Mouse (Mus musculus): ENCODE measurements around the gene Zdhhc18. TPM values are rescaled to one million over a fixed set of nuclear protein-coding genes. Genes with fewer than 3 reads are reported as not detected.

Gene Zdhhc18
- total and polyA plus RNA-seq, 3 experiments: 6.7 to 15.6 TPM; not detected in 1

DNA sequence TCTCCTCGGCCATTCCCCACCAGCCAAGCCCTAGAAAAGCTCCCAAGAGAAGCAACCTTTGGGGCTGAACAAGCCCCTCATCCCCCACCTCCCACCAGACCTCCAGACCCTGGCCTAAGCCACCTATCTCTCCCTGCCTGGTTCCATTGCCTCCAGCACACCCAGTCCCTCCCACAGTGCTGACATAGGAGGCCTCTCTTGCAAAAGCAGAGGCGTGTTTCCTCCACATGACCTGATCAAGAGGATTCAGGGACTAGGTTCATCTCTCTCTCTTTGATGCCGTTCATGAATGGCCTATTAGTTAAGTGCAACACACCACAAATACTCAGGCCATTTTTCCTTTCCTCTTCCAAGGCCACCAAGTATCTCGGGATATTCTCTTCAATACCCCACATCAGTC, 90.1 kb downstream of the Zdhhc18 start:
- H3K27ac ChIP-seq (ENCODE audit: control insufficient read depth, low read depth, low read length): no peak overlapping the region
- no peak overlapping the region for H3K4me3 ChIP-seq (ENCODE audit: control insufficient read depth in 1 of 2, insufficient read depth in 1 of 2, low read depth in 2 of 2, low read length in 2 of 2)
- H3K9me3 ChIP-seq (replicated peaks; ENCODE audit: insufficient read depth, low read length): no peaks in the 10 kb centered on the region
- no peak for TF ChIP-seq ELF1 (IDR thresholded peaks at IDR 0.05; ENCODE audit: low read depth, low read length)
- no peak for TF ChIP-seq CHD2 (IDR thresholded peaks at IDR 0.05; ENCODE audit: low read length)
- TF ChIP-seq SIN3A (IDR thresholded peaks at IDR 0.05; ENCODE audit: low read length): no peak
- TF ChIP-seq GATA1 (IDR thresholded peaks at IDR 0.05; ENCODE audit: low read depth, low read length): no peak
- TF ChIP-seq NRF1 (IDR thresholded peaks at IDR 0.05; ENCODE audit: insufficient read depth, low read depth, low read length, poor library complexity, severe bottlenecking): no peak
- TF ChIP-seq GABPA (IDR thresholded peaks at IDR 0.05; ENCODE audit: low read depth, low read length): no peak
- no peak for TF ChIP-seq MYB (IDR thresholded peaks at IDR 0.05; ENCODE audit: low read depth, low read length)
- no peak for TF ChIP-seq SMC3 (IDR thresholded peaks at IDR 0.05; ENCODE audit: low read depth, low read length)
- no peak for TF ChIP-seq UBTF (IDR thresholded peaks at IDR 0.05; ENCODE audit: borderline replicate concordance, insufficient read depth, low read depth, low read length)
- TF ChIP-seq MYC (IDR thresholded peaks at IDR 0.05; ENCODE audit: low read depth, low read length): no peak
- TF ChIP-seq POLR2A (IDR thresholded peaks at IDR 0.05; ENCODE audit: control insufficient read depth in 1 of 2, insufficient read depth in 1 of 2, low read depth in 1 of 2, low read length in 2 of 2, poor library complexity in 1 of 2): no peak
- peaks cover 0 to 4% of the 10 kb centered on the region in 2 experiments; a peak in 3 of 4 replicates for H3K4me1 ChIP-seq (ENCODE audit: control insufficient read depth in 1 of 2, insufficient read depth in 2 of 2, low read length in 2 of 2)
- peaks cover 8% of the 10 kb centered on the region in 2 experiments for H3K27me3 ChIP-seq (ENCODE audit: control insufficient read depth in 1 of 2, insufficient read depth in 2 of 2, low read length in 2 of 2)
- no peak overlapping the region for H3K9ac ChIP-seq (ENCODE audit: control insufficient read depth, low read depth, low read length, poor library complexity, severe bottlenecking)
- no peaks in the 10 kb centered on the region; the same call in 1 of the 2 replicates for H3K79me2 ChIP-seq (ENCODE audit: control insufficient read depth, insufficient read depth, low read length, poor library complexity)
- no peak for DNase-seq (ENCODE audit: low read depth, low spot score)
- peaks cover 0 to 5% of the 10 kb centered on the region in 2 experiments; a peak in 2 of 4 replicates for H3K36me3 ChIP-seq (ENCODE audit: control insufficient read depth in 1 of 2, insufficient read depth in 2 of 2, low read length in 2 of 2)

DNA sequence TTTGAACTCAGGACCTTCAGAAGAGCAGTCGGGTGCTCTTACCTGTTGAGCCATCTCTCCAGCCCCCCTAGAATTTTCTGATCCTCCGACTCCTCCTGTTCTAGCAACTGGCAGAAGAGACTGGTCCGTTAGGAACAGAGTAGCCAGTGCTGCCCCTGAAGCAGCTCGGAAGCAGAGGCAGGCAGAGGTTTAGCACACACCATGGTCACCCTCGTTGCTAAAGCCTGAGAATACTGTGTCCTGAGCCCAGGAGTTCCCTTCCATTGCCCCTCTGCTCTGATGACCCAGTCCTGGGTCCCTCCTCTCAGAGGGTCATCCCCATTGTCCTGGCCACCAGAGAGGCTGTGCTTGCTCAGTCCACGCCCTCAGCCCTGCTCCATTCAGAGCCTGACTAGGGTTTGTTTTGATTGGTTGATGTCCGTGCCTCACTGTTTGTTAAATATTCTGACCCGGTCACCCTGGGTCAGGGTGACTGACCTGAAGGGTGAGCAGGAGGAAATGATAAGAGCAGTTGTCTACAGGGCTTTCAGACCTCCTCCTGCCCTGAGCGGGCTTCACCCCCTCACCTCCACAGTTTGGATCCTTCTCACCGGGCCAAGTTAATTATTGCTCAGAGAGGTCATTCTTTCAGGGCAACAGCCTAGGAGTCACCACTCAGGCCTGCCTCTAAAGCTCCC, 92.8 kb downstream of the Zdhhc18 start:
- H3K4me1 ChIP-seq (ENCODE audit: control insufficient read depth in 1 of 2, insufficient read depth in 2 of 2, low read length in 2 of 2): peaks cover 0 to 8% of the 10 kb centered on the region in 2 experiments; a peak in 3 of 4 replicates
- H3K4me3 ChIP-seq (ENCODE audit: control insufficient read depth in 1 of 2, insufficient read depth in 1 of 2, low read depth in 2 of 2, low read length in 2 of 2): no peak overlapping the region

More for the DNA sequence above, 92.8 kb downstream of the Zdhhc18 start:
- peaks cover 8% of the 10 kb centered on the region in 2 experiments for H3K27me3 ChIP-seq (ENCODE audit: control insufficient read depth in 1 of 2, insufficient read depth in 2 of 2, low read length in 2 of 2)
- no peak overlapping the region for H3K27ac ChIP-seq (ENCODE audit: control insufficient read depth, low read depth, low read length)
- DNase-seq (ENCODE audit: low read depth, low spot score): no peak
- TF ChIP-seq POLR2AphosphoS2 (IDR thresholded peaks at IDR 0.05; ENCODE audit: low read length) (no peak), MYB (IDR thresholded peaks at IDR 0.05; ENCODE audit: low read depth, low read length) (no peak), ZNF384 (IDR thresholded peaks at IDR 0.05; ENCODE audit: low read depth, low read length) (no peak), USF1 (IDR thresholded peaks at IDR 0.05; ENCODE audit: low read depth, low read length) (no peak), MXI1 (IDR thresholded peaks at IDR 0.05; ENCODE audit: low read depth, low read length) (no peak), SIN3A (IDR thresholded peaks at IDR 0.05; ENCODE audit: low read length) (no peak), NELFE (IDR thresholded peaks at IDR 0.05; ENCODE audit: low read depth, low read length) (no peak), MEF2A (IDR thresholded peaks at IDR 0.05; ENCODE audit: extremely low read depth, insufficient replicate concordance, low read depth, low read length, poor library complexity, severe bottlenecking) (no peak), ZMIZ1 (IDR thresholded peaks at IDR 0.05; ENCODE audit: low read depth, low read length) (no peak), RCOR1 (IDR thresholded peaks at IDR 0.05; ENCODE audit: low read depth, low read length) (no peak)
- no peaks in the 10 kb centered on the region for H3K9me3 ChIP-seq (replicated peaks; ENCODE audit: insufficient read depth, low read length)
- peaks cover 0 to 2% of the 10 kb centered on the region in 2 experiments; a peak in 1 of 4 replicates for H3K36me3 ChIP-seq (ENCODE audit: control insufficient read depth in 1 of 2, insufficient read depth in 2 of 2, low read length in 2 of 2)
- no peak overlapping the region for H3K9ac ChIP-seq (ENCODE audit: control insufficient read depth, low read depth, low read length, poor library complexity, severe bottlenecking)
- H3K79me2 ChIP-seq (ENCODE audit: control insufficient read depth, insufficient read depth, low read length, poor library complexity): no peaks in the 10 kb centered on the region

Other genes with a start within 250 kb of the Zdhhc18 start
- 3.5 and 3.6 TPM in 2 replicates for gene Tent5b, start 170.0 kb downstream of the Zdhhc18 start, total RNA-seq (2012; rRNA removed)
- gene Tent5b, start 170.0 kb downstream of the Zdhhc18 start, polyA plus RNA-seq (2012; ENCODE audit: insufficient read depth in 1 of 2, insufficient read length in 2 of 2, low read depth in 1 of 2, low replicate concordance in 2 of 2, missing spikeins in 1 of 2): 1 to 10 TPM in 1 of 2 experiments, not detected in 1; 2.5 TPM
- gene Trnp1, start 151.6 kb downstream of the Zdhhc18 start, total RNA-seq (2012; rRNA removed): 0.92 and 1.6 TPM in 2 replicates
- gene Trnp1, start 151.6 kb downstream of the Zdhhc18 start, polyA plus RNA-seq (2012; ENCODE audit: insufficient read depth in 1 of 2, insufficient read length in 2 of 2, low read depth in 1 of 2, low replicate concordance in 2 of 2, missing spikeins in 1 of 2): 1 to 10 TPM in 1 of 2 experiments, not detected in 1; 1.6 TPM
- 0.12 TPM in 1 of 2 replicates, not detected in the other for gene Kdf1, start 131.2 kb downstream of the Zdhhc18 start, total RNA-seq (2012; rRNA removed)
- under 1 TPM in 1 of 2 experiments, not detected in 1; 0.04 TPM for gene Kdf1, start 131.2 kb downstream of the Zdhhc18 start, polyA plus RNA-seq (2012; ENCODE audit: insufficient read depth in 1 of 2, insufficient read length in 2 of 2, low read depth in 1 of 2, low replicate concordance in 2 of 2, missing spikeins in 1 of 2)
- 504 and 516 TPM in 2 replicates for gene Nudc, start 104.2 kb downstream of the Zdhhc18 start, total RNA-seq (2012; rRNA removed)
- 100 to 1,000 TPM in 1 of 2 experiments, not detected in 1; 732 TPM for gene Nudc, start 104.2 kb downstream of the Zdhhc18 start, polyA plus RNA-seq (2012; ENCODE audit: insufficient read depth in 1 of 2, insufficient read length in 2 of 2, low read depth in 1 of 2, low replicate concordance in 2 of 2, missing spikeins in 1 of 2)
- not detected in 2 replicates for gene Nr0b2, start 96.8 kb downstream of the Zdhhc18 start, total RNA-seq (2012; rRNA removed)
- gene Nr0b2, start 96.8 kb downstream of the Zdhhc18 start, polyA plus RNA-seq (2012; ENCODE audit: insufficient read depth in 1 of 2, insufficient read length in 2 of 2, low read depth in 1 of 2, low replicate concordance in 2 of 2, missing spikeins in 1 of 2): under 1 TPM in 1 of 2 experiments, not detected in 1; 0.10 TPM
- gene Gpatch3, start 75.4 kb downstream of the Zdhhc18 start, total RNA-seq (2012; rRNA removed): 9.8 and 11.0 TPM in 2 replicates
- gene Gpatch3, start 75.4 kb downstream of the Zdhhc18 start, polyA plus RNA-seq (2012; ENCODE audit: insufficient read depth in 1 of 2, insufficient read length in 2 of 2, low read depth in 1 of 2, low replicate concordance in 2 of 2, missing spikeins in 1 of 2): 10 to 100 TPM in 1 of 2 experiments, not detected in 1; 16.5 TPM
- 26.7 and 28.6 TPM in 2 replicates for gene Gpn2, start 65.8 kb downstream of the Zdhhc18 start, total RNA-seq (2012; rRNA removed)
- 10 to 100 TPM in 1 of 2 experiments, not detected in 1; 43.3 TPM for gene Gpn2, start 65.8 kb downstream of the Zdhhc18 start, polyA plus RNA-seq (2012; ENCODE audit: insufficient read depth in 1 of 2, insufficient read length in 2 of 2, low read depth in 1 of 2, low replicate concordance in 2 of 2, missing spikeins in 1 of 2)
- gene Sfn, start 48.0 kb downstream of the Zdhhc18 start, total RNA-seq (2012; rRNA removed): 0.12 and 0.13 TPM in 2 replicates
- under 1 TPM in 1 of 2 experiments, not detected in 1; 0.19 TPM for gene Sfn, start 48.0 kb downstream of the Zdhhc18 start, polyA plus RNA-seq (2012; ENCODE audit: insufficient read depth in 1 of 2, insufficient read length in 2 of 2, low read depth in 1 of 2, low replicate concordance in 2 of 2, missing spikeins in 1 of 2)
- gene Pigv, start 22.5 kb upstream of the Zdhhc18 start, total RNA-seq (2012; rRNA removed): 7.9 and 8.5 TPM in 2 replicates
- gene Pigv, start 22.5 kb upstream of the Zdhhc18 start, polyA plus RNA-seq (2012; ENCODE audit: insufficient read depth in 1 of 2, insufficient read length in 2 of 2, low read depth in 1 of 2, low replicate concordance in 2 of 2, missing spikeins in 1 of 2): 10 to 100 TPM in 1 of 2 experiments, not detected in 1; 12.0 TPM
- gene Arid1a, start 106.6 kb upstream of the Zdhhc18 start, total RNA-seq (2012; rRNA removed): 18.1 and 22.7 TPM in 2 replicates
- 10 to 100 TPM; 70.6 to 83.3 TPM for gene Arid1a, start 106.6 kb upstream of the Zdhhc18 start, polyA plus RNA-seq (2012; ENCODE audit: insufficient read depth in 1 of 2, insufficient read length in 2 of 2, low read depth in 1 of 2, low replicate concordance in 2 of 2, missing spikeins in 1 of 2)
- 45.3 and 45.7 TPM in 2 replicates for gene Rps6ka1, start 237.6 kb upstream of the Zdhhc18 start, total RNA-seq (2012; rRNA removed)
- 10 to 100 TPM in 1 of 2 experiments, not detected in 1; 68.9 TPM for gene Rps6ka1, start 237.6 kb upstream of the Zdhhc18 start, polyA plus RNA-seq (2012; ENCODE audit: insufficient read depth in 1 of 2, insufficient read length in 2 of 2, low read depth in 1 of 2, low replicate concordance in 2 of 2, missing spikeins in 1 of 2)